Mouse (Mus musculus): ENCODE measurements around the gene Wdr37. TPM values are rescaled to one million over a fixed set of nuclear protein-coding genes. Genes with fewer than 3 reads are reported as not detected.
"Not testable (repeated sequence)": the region's sequence is repeated elsewhere in the genome, so short reads cannot be mapped to it uniquely, and the experiment has no call there.

The Wdr37 gene
- total RNA-seq, 2 experiments from 2014 or later: 20.9 to 21.3 TPM

GRCm38 (mm10) chr13:8842273-8842672, 29.4 kb downstream of the Wdr37 start:
- ATAC-seq (replicated peaks; ENCODE audit: low FRiP score, poor library complexity, severe bottlenecking): no peak

- ATAC-seq (replicated peaks; ENCODE audit: low FRiP score, poor library complexity, severe bottlenecking): not testable (repeated sequence)
Observed at GRCm38 (mm10) chr13:8841846-8842245, 29.9 kb downstream of the Wdr37 start.

- ATAC-seq (replicated peaks; ENCODE audit: low FRiP score, poor library complexity, severe bottlenecking): no peak
Observed at GRCm38 (mm10) chr13:8840941-8841340, 30.8 kb downstream of the Wdr37 start.

- ATAC-seq (replicated peaks; ENCODE audit: low FRiP score, poor library complexity, severe bottlenecking): no peak
Observed at GRCm38 (mm10) chr13:8839937-8840336, 31.8 kb downstream of the Wdr37 start.

GRCm38 (mm10) chr13:8839111-8839510, 32.6 kb downstream of the Wdr37 start:
- ATAC-seq (replicated peaks; ENCODE audit: low FRiP score, poor library complexity, severe bottlenecking): no peak

DNA sequence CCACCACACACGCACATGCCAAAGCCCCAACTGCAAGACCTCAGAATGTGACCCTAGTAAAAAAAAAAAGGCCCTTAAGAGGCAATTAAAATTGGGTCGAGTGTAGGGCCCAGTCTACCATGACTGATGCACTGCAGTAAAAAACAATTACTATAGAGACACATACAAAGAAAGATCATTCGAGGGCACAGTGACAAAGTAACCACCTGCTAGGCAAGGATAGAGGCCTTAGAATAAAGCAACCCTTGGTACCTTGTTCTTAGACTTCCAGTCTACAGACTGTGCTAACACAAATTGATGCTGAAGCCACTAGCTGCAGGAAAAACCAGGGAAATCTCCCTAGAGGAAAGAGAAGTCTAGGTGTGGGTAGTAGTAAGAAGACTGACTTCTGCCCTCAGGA, 33.3 kb downstream of the Wdr37 start:
- ATAC-seq (replicated peaks; ENCODE audit: low FRiP score, poor library complexity, severe bottlenecking): no peak

DNA sequence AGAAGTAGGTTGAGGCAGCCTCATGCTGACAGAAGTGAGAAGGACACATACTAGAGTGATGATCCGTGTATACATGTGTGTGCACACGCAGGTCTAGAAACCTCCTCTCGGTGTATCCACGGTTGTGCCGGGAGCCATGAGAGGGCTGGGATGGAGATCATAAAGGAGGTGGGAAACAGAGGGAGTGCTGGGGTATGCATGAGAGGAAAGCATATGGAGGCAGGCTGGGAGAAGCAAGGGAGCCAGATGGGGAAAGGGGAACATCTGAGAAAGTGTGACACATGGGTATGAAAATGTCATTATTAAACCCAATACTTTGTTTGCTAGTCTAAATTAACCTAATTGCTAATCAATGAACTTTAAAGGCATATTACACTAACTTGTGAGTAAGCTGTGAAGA, 37.1 kb downstream of the Wdr37 start:
- no peak for ATAC-seq (replicated peaks; ENCODE audit: low FRiP score, poor library complexity, severe bottlenecking)

- ATAC-seq (replicated peaks; ENCODE audit: low FRiP score, poor library complexity, severe bottlenecking): no peak
Observed at GRCm38 (mm10) chr13:8831546-8832251, 40.0 kb downstream of the Wdr37 start.

GRCm38 (mm10) chr13:8830696-8831095, 41.0 kb downstream of the Wdr37 start:
- ATAC-seq (replicated peaks; ENCODE audit: low FRiP score, poor library complexity, severe bottlenecking): no peak

DNA sequence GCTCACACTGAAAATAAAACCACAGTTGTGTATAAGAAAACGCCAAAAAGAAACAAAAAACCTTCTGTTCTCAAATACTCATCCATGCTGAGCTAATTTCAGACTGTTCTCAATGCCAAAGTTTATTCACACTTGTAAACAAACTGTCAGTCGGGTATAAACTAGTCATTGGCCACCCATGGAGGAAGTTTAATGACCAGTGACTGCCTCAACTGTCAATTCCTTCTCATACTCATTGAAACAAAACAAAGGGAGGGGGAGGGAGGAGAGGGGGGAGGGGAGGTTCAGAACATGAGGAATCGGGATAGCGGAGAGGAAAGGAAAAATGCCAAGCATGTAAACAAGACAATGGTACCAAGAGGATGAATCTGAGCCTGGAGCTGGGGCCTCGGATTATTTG, 41.9 kb downstream of the Wdr37 start:
- ATAC-seq (replicated peaks; ENCODE audit: low FRiP score, poor library complexity, severe bottlenecking): no peak

- no peak for ATAC-seq (replicated peaks; ENCODE audit: low FRiP score, poor library complexity, severe bottlenecking)
Observed at GRCm38 (mm10) chr13:8828946-8829345, 42.8 kb downstream of the Wdr37 start.

- no peak for ATAC-seq (replicated peaks; ENCODE audit: low FRiP score, poor library complexity, severe bottlenecking)
Observed at GRCm38 (mm10) chr13:8823546-8823945, 48.2 kb downstream of the Wdr37 start.

DNA sequence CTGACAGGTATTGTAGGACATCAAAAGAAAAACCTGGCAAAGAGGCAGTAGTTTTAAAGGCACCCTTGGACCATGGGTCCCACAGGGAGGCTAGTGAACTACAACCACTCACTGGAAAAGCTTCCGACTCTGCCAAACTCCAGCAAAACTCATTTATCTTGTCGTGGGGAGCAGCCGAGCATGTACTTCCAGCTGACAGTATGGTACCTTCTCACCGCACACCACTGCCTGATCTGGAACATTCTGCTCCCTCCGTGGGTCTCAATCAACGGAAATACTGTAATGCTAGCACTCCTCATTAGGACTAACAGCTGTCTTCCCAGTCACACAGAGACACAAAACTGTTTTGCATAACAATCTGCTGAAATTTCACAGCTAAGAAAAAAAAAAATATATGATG, 48.6 kb downstream of the Wdr37 start:
- no peak for ATAC-seq (replicated peaks; ENCODE audit: low FRiP score, poor library complexity, severe bottlenecking)

DNA sequence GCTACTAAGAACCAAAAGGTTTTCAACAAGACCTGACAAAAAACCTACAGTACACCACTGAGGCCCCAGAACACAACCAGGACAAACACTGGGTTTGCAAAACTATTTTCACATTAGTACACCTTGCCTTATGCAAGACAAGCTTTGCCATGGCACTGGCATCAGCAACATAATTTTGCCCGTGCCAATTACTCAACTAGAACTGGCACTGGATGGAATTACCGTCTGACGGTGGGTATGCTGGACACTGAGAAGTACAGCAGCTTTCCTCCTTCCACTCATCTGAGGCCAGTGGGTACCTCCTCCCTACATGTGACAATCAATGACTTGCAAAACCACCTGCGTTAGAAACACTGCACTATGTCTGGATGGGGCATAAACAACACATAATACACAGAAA, 49.5 kb downstream of the Wdr37 start:
- no peak for ATAC-seq (replicated peaks; ENCODE audit: low FRiP score, poor library complexity, severe bottlenecking)

DNA sequence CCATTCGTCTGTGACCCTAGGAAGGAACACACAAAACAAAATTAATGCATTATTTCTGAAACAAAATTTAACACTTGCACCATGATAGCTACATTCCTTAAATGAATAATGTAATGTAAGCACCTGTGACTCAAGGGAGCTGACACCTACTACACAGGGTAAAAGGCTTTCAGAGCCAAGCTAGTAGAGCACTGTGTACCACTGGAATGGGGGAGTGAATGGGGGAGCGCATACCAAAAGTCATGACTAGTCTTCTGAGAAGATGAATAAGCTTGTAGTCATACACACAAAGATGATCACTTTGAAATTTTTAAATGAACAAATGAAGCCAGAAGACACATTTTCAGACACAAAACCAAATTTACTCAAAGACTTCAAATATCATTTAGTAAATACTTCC, 65.8 kb downstream of the Wdr37 start:
- no peak for ATAC-seq (replicated peaks; ENCODE audit: low FRiP score, poor library complexity, severe bottlenecking)

DNA sequence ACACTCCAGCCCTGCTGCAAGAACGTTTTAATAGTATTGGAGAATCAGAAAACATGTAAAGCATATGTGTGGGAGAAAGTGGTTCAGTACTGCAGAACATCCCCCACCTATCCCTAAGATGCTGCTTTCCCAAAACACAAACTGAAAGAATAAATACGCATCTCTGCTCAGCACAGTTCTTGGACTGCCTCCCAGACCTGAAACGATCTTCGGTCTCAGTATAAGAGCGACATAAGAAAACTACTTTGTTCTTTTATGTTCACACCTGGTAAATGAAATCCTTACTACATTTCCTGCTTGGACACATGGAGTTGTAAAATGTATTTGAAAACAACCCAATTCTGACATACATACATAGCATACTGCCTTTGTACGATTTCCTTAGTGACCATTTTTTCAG, 71.1 kb downstream of the Wdr37 start:
- ATAC-seq (replicated peaks; ENCODE audit: low FRiP score, poor library complexity, severe bottlenecking): no peak

DNA sequence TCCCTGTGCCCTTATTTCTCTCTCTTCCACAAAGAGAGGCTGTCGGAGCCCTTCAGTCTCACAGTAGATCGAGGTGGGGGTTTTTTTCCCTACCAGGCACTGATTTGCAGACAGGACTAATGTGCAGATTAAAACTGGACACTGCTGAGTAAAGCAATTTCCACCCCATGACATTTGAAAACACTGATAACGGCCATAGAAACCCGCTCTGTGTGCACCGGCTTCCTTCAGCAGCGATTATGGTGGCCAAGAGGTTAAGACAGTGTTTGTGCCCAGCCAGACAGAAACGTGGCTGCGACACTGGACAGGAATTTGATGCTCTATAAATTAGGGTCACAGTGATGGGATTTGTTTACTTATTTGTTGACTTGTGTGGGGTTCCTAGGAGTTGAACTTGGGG, 78.5 kb downstream of the Wdr37 start:
- no peak for ATAC-seq (replicated peaks; ENCODE audit: low FRiP score, poor library complexity, severe bottlenecking)

GRCm38 (mm10) chr13:8785185-8785584, 86.5 kb downstream of the Wdr37 start:
- ATAC-seq (replicated peaks; ENCODE audit: low FRiP score, poor library complexity, severe bottlenecking): no peak

DNA sequence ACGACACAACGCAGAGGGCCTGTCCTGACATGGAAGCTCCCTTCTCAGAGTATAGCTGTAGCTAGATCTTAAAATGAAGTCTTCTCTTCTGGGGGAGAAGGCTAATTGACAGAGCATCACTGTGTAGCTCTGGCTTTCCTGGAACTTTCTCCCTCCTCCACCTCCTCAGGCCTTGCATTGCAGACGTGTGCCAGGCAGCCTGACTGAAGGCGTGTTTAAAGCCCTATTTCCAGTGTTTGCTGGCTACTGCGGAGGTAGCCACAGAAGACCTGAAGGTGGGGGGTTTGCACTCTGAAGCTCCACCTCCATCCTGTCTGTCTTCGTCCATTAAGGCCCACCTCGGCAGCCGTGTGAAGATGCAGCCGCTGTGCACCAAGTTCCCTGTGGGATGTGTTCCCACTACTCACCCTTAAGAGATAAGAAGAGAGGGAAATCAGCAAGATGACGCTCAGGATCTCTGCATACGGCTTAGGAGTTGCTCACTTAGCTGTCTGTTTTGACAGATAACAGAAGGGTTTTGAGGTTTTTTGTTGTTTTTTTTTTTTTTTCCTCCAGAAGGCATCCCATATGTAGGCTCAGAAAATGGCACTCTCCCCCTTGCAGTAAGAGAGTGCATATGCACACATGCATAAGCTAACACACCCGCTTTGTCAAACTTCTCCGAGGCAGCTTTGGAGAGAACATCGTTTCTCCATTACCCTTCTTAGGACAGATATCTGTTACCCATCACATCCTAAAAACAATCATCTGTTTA, 87.2 kb downstream of the Wdr37 start:
- ATAC-seq (replicated peaks; ENCODE audit: low FRiP score, poor library complexity, severe bottlenecking): no peak

DNA sequence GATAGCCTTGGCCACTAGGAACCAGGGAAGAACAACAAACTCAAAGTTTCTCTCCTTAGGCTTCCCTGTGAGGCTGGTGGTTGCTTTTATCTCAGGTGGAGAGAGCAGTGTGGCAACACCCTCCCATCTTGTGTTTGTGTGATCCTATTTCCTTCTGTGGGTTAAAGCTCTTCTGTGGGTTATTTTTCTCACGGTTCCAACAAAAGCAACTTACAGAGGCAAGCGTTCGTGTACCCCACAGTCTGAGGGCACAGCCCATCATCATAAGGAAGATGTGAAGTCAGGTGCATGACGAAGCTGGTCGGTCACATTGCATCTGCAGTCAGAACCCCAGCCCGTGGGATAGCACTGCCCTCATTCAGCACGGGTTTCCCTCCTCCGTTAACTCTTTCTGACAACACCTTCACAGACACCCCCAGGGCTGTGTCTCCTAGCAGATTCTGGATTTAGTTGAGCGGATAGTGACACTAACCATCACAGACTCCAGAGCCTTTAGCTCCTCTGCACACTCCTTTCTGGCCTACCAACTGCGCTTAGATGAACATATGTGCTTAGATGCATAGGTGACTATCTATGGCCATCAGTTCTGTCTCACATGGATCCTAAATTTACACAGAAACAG, 87.9 kb downstream of the Wdr37 start:
- no peak for ATAC-seq (replicated peaks; ENCODE audit: low FRiP score, poor library complexity, severe bottlenecking)

GRCm38 (mm10) chr13:8782636-8783035, 89.1 kb downstream of the Wdr37 start:
- no peak for ATAC-seq (replicated peaks; ENCODE audit: low FRiP score, poor library complexity, severe bottlenecking)

All from erythroblast, adult 5-6 weeks (primary cell).